ENCODE assay signal across 8 mouse cellular contexts in genomic region chr9:119092473-119093418, GRCm38 (mm10). TPM values are rescaled to one million over a fixed set of nuclear protein-coding genes. Genes with fewer than 3 reads are reported as not detected.
A peak's percentile ranks its signal among the peaks of the same experiment; 100 is the strongest.
DNase-seq lines count a peak whose midpoint lies in the region; ATAC-seq and TF ChIP-seq lines count a peak whose summit lies in the region.

No protein-coding gene starts in this region.

- H3K9ac ChIP-seq in kidney, embryonic 15.5 days: peak overlapping the region; percentile 56

- H3K4me2 ChIP-seq in kidney, embryonic 15.5 days: peak overlapping the region; percentile 93

- DNase-seq in spleen, adult 2 months (ENCODE audit: low read depth in 1 of 2, low spot score in 2 of 2): no peak
- no peak for DNase-seq in spleen, postnatal 14 days (ENCODE audit: low spot score in 2 of 2)
- DNase-seq in cerebellum, postnatal 10 days: peak; percentile 77 to 82
- peak; percentile 48 to 49 for DNase-seq in gastrocnemius, postnatal 36 days
- DNase-seq in lung, postnatal 36 days: peak; percentile 42
- no peak for DNase-seq in layer of hippocampus, postnatal 36 days
- no peak for DNase-seq in spleen, adult 12 weeks (ENCODE audit: low spot score)

- TF ChIP-seq CTCF in spleen, adult 2 months (IDR thresholded peaks at IDR 0.05; ENCODE audit: extremely low read depth, insufficient read depth, insufficient read length, insufficient replicate concordance): no peak

- H3K27me3 ChIP-seq in spleen, adult 2 months (ENCODE audit: control insufficient read depth, insufficient read depth, low read length): peaks cover 2% of the 10 kb centered on the region; the same call in 1 of the 2 replicates
- H3K27me3 ChIP-seq in kidney, embryonic 15.5 days: peaks cover 17% of the 10 kb centered on the region; the same call in 1 of the 2 replicates

- WGBS in spleen, adult 2 months: 6% methylated on average over 45 of the region's 45 CpGs
- WGBS in kidney, embryonic 15.5 days: 3% methylated on average over 45 of the region's 45 CpGs

- ATAC-seq in kidney, embryonic 15.5 days (replicated peaks; ENCODE audit: low FRiP score): no peak

- TF ChIP-seq POLR2A in spleen, adult 2 months (IDR thresholded peaks at IDR 0.05; ENCODE audit: low read depth, low read length): no peak

- peak overlapping the region; percentile 43 for H3K4me3 ChIP-seq in spleen, adult 2 months (ENCODE audit: extremely low read depth, insufficient read depth, insufficient read length)
- H3K4me3 ChIP-seq in kidney, embryonic 15.5 days (replicated peaks): peak overlapping the region; percentile 61

- H3K27ac ChIP-seq in spleen, adult 2 months (ENCODE audit: insufficient read depth, low read length): no peak overlapping the region
- peak overlapping the region; percentile 29; the same call in 1 of the 2 replicates for H3K27ac ChIP-seq in kidney, embryonic 15.5 days

- peaks cover 2% of the 10 kb centered on the region; the same call in 1 of the 2 replicates for H3K4me1 ChIP-seq in spleen, adult 2 months (ENCODE audit: control insufficient read depth, insufficient read depth, insufficient read length)
- H3K4me1 ChIP-seq in kidney, embryonic 15.5 days: peaks cover 51% of the 10 kb centered on the region

- no peaks in the 10 kb centered on the region for H3K9me3 ChIP-seq in kidney, embryonic 15.5 days (replicated peaks)

- intact Hi-C loops in gastrocnemius, postnatal 36 days (cut with DNase I): no loop called here

- no peaks in the 10 kb centered on the region for H3K36me3 ChIP-seq in spleen, adult 2 months (ENCODE audit: control insufficient read depth, insufficient read depth, low read length)
- no peaks in the 10 kb centered on the region for H3K36me3 ChIP-seq in kidney, embryonic 15.5 days

RNA-seq across cellular contexts. Expression of gene Plcd1, which starts 0.6 kb away (rescaled TPM):
- 6.3 and 6.5 TPM in 2 replicates for polyA plus RNA-seq in spleen, adult 2 months (2012; rRNA removed)
- 1 to 10 TPM; 8.2 to 9.0 TPM for total RNA-seq in gastrocnemius, postnatal 36 days (2021)
- 20.0 and 20.1 TPM in 2 replicates for polyA plus RNA-seq in kidney, embryonic 15.5 days (2015; fragmentation: Nextera tagmentation; extraction: Ambion mirVana)
- total RNA-seq in layer of hippocampus, postnatal 36 days (2021): 1 to 10 TPM; 8.3 to 8.4 TPM

RNA-seq across cellular contexts. Expression of gene Dlec1, which starts 9.5 kb away (rescaled TPM):
- polyA plus RNA-seq in spleen, adult 2 months (2012; rRNA removed): 0.32 and 0.65 TPM in 2 replicates
- not detected for total RNA-seq in gastrocnemius, postnatal 36 days (2021)
- polyA plus RNA-seq in kidney, embryonic 15.5 days (2015; fragmentation: Nextera tagmentation; extraction: Ambion mirVana): 2.6 and 6.2 TPM in 2 replicates
- total RNA-seq in layer of hippocampus, postnatal 36 days (2021): 1 to 10 TPM; 4.3 to 4.4 TPM

RNA-seq across cellular contexts. Expression of gene Vill, which starts 40.2 kb away (rescaled TPM):
- polyA plus RNA-seq in spleen, adult 2 months (2012; rRNA removed): 7.2 and 12.0 TPM in 2 replicates
- under 1 TPM; 0.18 to 0.81 TPM for total RNA-seq in gastrocnemius, postnatal 36 days (2021)
- polyA plus RNA-seq in kidney, embryonic 15.5 days (2015; fragmentation: Nextera tagmentation; extraction: Ambion mirVana): 36.4 and 46.2 TPM in 2 replicates
- total RNA-seq in layer of hippocampus, postnatal 36 days (2021): under 1 TPM; 0.62 to 0.76 TPM

Comparison
In these comparisons a context has a peak if more than half of its experiments do, and no peak if none do; other contexts are left out.
1. DNase-seq: peak in cerebellum, postnatal 10 days (2 of 2), gastrocnemius, postnatal 36 days (2 of 2) and lung, postnatal 36 days (single experiment); none in spleen, adult 2 months (0 of 2), spleen, postnatal 14 days (0 of 2), layer of hippocampus, postnatal 36 days (0 of 2) and spleen, adult 12 weeks (single experiment).
2. RNA of gene Dlec1, which starts 9.5 kb away (total RNA-seq): 4.3 to 4.4 TPM in layer of hippocampus, postnatal 36 days; not detected in gastrocnemius, postnatal 36 days; every median in the first group is over 4 times any median in the second.